Mouse (Mus musculus) right cerebral cortex, postnatal 14 days (tissue): ENCODE data around the gene Rnf26.
A peak's percentile ranks its signal among the peaks of the same experiment; 100 is the strongest.
"Not testable (repeated sequence)": the region's sequence is repeated elsewhere in the genome, so short reads cannot be mapped to it uniquely, and the experiment has no call there.

Source experiments
- DNase-seq: peaks from one replicate; pipeline ENCODE4 v3.0.0; 2022

Rnf26 gene

GRCm38 (mm10) chr9:44124317-44124716, 11.0 kb upstream of the Rnf26 start:
- no peak for DNase-seq

- no peak for DNase-seq
Observed at GRCm38 (mm10) chr9:44119948-44120465, 6.7 kb upstream of the Rnf26 start.

- peak; percentile 51 for DNase-seq
Observed at GRCm38 (mm10) chr9:44119011-44119410, 5.7 kb upstream of the Rnf26 start.

- no peak for DNase-seq
Observed at GRCm38 (mm10) chr9:44116182-44116581, 2.9 kb upstream of the Rnf26 start.

- no peak for DNase-seq
Observed at GRCm38 (mm10) chr9:44115599-44115998, 2.3 kb upstream of the Rnf26 start.

- DNase-seq: no peak
Observed at GRCm38 (mm10) chr9:44114453-44114852, 1.1 kb upstream of the Rnf26 start.

- not testable (repeated sequence) for DNase-seq
Observed at GRCm38 (mm10) chr9:44111909-44112308, 1.4 kb downstream of the Rnf26 start.

GRCm38 (mm10) chr9:44109360-44110095, 3.8 kb downstream of the Rnf26 start:
- DNase-seq: peak; percentile 82

GRCm38 (mm10) chr9:44108269-44109055, 4.9 kb downstream of the Rnf26 start:
- no peak for DNase-seq

GRCm38 (mm10) chr9:44107557-44108179, 5.6 kb downstream of the Rnf26 start:
- DNase-seq: peak; percentile 66

GRCm38 (mm10) chr9:44107110-44107509, 6.2 kb downstream of the Rnf26 start, which contains the start of gene C1qtnf5:
Gene C1qtnf5, plus strand, starts transcription at chr9:44107245.
- DNase-seq: peak; percentile 76

GRCm38 (mm10) chr9:44106596-44106995, 6.7 kb downstream of the Rnf26 start:
- DNase-seq: no peak

GRCm38 (mm10) chr9:44106182-44106581, 7.1 kb downstream of the Rnf26 start:
- DNase-seq: no peak

GRCm38 (mm10) chr9:44105781-44106180, 7.5 kb downstream of the Rnf26 start:
- no peak for DNase-seq

- DNase-seq: no peak
Observed at GRCm38 (mm10) chr9:44104881-44105280, 8.4 kb downstream of the Rnf26 start.

- no peak for DNase-seq
Observed at GRCm38 (mm10) chr9:44101490-44101889, 11.8 kb downstream of the Rnf26 start, which contains the start of gene Mfrp. Gene Mfrp, plus strand, starts transcription at chr9:44101729.

GRCm38 (mm10) chr9:44096536-44096935, 16.8 kb downstream of the Rnf26 start:
- DNase-seq: no peak

- DNase-seq: no peak
Observed at GRCm38 (mm10) chr9:44095781-44096180, 17.5 kb downstream of the Rnf26 start.

- no peak for DNase-seq
Observed at GRCm38 (mm10) chr9:44094737-44095136, 18.6 kb downstream of the Rnf26 start.

- peak; percentile 87 for DNase-seq
Observed at GRCm38 (mm10) chr9:44093612-44094503, 19.5 kb downstream of the Rnf26 start.

GRCm38 (mm10) chr9:44088877-44089608, 24.3 kb downstream of the Rnf26 start:
- DNase-seq: no peak
